Comparison of ENCODE assay signal across 22 mouse cellular contexts in genomic region chr1:90577417-90577816, GRCm38 (mm10). TPM values are rescaled to one million over a fixed set of nuclear protein-coding genes. Genes with fewer than 3 reads are reported as not detected.
A peak's percentile ranks its signal among the peaks of the same experiment; 100 is the strongest.
DNase-seq lines count a peak whose midpoint lies in the region; ATAC-seq and TF ChIP-seq lines count a peak whose summit lies in the region.
"Had no signal": no experiment of that assay in that cellular context is flagged by ENCODE, and none has a peak within 500 bp of the region (broad histone marks: within the 10 kb centered on the region; RNA-seq: fewer than 3 reads in every experiment).

No protein-coding gene starts in this region.

- peak; percentile 36 to 38 for DNase-seq in cerebellum, postnatal 10 days
- no peak for DNase-seq in cerebellum, postnatal 36 days
- DNase-seq in kidney, postnatal 0 days (ENCODE audit: low spot score) = no peak
- DNase-seq in kidney, adult 2 months = no peak
- DNase-seq in lung, postnatal 0 days (ENCODE audit: low spot score) = no peak
- DNase-seq in lung, postnatal 14 days = no peak
- DNase-seq in stomach, postnatal 0 days (ENCODE audit: low spot score) = no peak
- DNase-seq: adrenal gland, postnatal 36 days; cerebellum, adult 11 months; cerebellum, adult 9-11 months; gastrocnemius, postnatal 25 days; heart, postnatal 10 days; kidney, adult 8-10 months; lung, postnatal 4 days; midbrain, embryonic 14.5 days; right cerebral cortex, postnatal 14 days; thymus, postnatal 25 days had no signal

- no peaks in the 10 kb centered on the region for H3K36me3 ChIP-seq in kidney, postnatal 0 days (ENCODE audit: insufficient read depth, low read length)
- H3K36me3 ChIP-seq in kidney, adult 2 months (ENCODE audit: control insufficient read depth, insufficient read depth, low read length) = no peaks in the 10 kb centered on the region
- H3K36me3 ChIP-seq in lung, postnatal 0 days (ENCODE audit: insufficient read depth, low read length) = no peaks in the 10 kb centered on the region
- no peaks in the 10 kb centered on the region for H3K36me3 ChIP-seq in stomach, postnatal 0 days (ENCODE audit: control insufficient read depth, insufficient read depth, low read length)
- H3K36me3 ChIP-seq: forebrain, embryonic 10.5 days; heart, embryonic 10.5 days; hindbrain, embryonic 12.5 days; neural tube, embryonic 12.5 days had no signal

- no peak overlapping the region for H3K27ac ChIP-seq in kidney, postnatal 0 days
- no peak overlapping the region for H3K27ac ChIP-seq in kidney, adult 2 months (ENCODE audit: insufficient read depth, low read depth, low read length)
- no peak overlapping the region for H3K27ac ChIP-seq in lung, postnatal 0 days (ENCODE audit: low read length)
- H3K27ac ChIP-seq in stomach, postnatal 0 days (replicated peaks) = no peak overlapping the region
- H3K27ac ChIP-seq: forebrain, embryonic 10.5 days; heart, embryonic 10.5 days; hindbrain, embryonic 12.5 days; neural tube, embryonic 12.5 days had no signal

- H3K4me3 ChIP-seq in kidney, postnatal 0 days (replicated peaks; ENCODE audit: low read depth, low read length) = no peak overlapping the region
- H3K4me3 ChIP-seq in kidney, adult 2 months (ENCODE audit: insufficient read depth, low read depth, low read length) = no peak overlapping the region
- no peak overlapping the region for H3K4me3 ChIP-seq in lung, postnatal 0 days (ENCODE audit: low read depth, low read length)
- H3K4me3 ChIP-seq in stomach, postnatal 0 days (ENCODE audit: low read depth, low read length) = no peak overlapping the region
- H3K4me3 ChIP-seq: forebrain, embryonic 10.5 days; heart, embryonic 10.5 days; hindbrain, embryonic 12.5 days; neural tube, embryonic 12.5 days had no signal

- no peak for ATAC-seq in kidney, postnatal 0 days (replicated peaks; ENCODE audit: low FRiP score, low read depth)
- no peak for ATAC-seq in lung, postnatal 0 days
- no peak for ATAC-seq in stomach, postnatal 0 days (ENCODE audit: low FRiP score, low TSS enrichment)
- ATAC-seq: forebrain, embryonic 16.5 days had no signal

- no peak for TF ChIP-seq POLR2A in kidney, adult 2 months (IDR thresholded peaks at IDR 0.05; ENCODE audit: low read depth, low read length)

- H3K4me1 ChIP-seq in kidney, postnatal 0 days (replicated peaks; ENCODE audit: insufficient read depth, low read length) = no peaks in the 10 kb centered on the region
- no peaks in the 10 kb centered on the region for H3K4me1 ChIP-seq in kidney, adult 2 months (ENCODE audit: control insufficient read depth, insufficient read depth, low read length)
- no peaks in the 10 kb centered on the region for H3K4me1 ChIP-seq in lung, postnatal 0 days (ENCODE audit: insufficient read depth, low read depth, low read length)
- no peaks in the 10 kb centered on the region for H3K4me1 ChIP-seq in stomach, postnatal 0 days (replicated peaks; ENCODE audit: control insufficient read depth, insufficient read depth)

- no peaks in the 10 kb centered on the region for H3K27me3 ChIP-seq in kidney, postnatal 0 days (ENCODE audit: insufficient read depth, low read length)
- H3K27me3 ChIP-seq in kidney, adult 2 months (replicated peaks; ENCODE audit: control insufficient read depth, insufficient read depth, low read length) = no peaks in the 10 kb centered on the region; the same call in 1 of the 2 replicates
- no peaks in the 10 kb centered on the region; the same call in 1 of the 2 replicates for H3K27me3 ChIP-seq in lung, postnatal 0 days (replicated peaks; ENCODE audit: insufficient read depth, low read length)
- no peaks in the 10 kb centered on the region for H3K27me3 ChIP-seq in stomach, postnatal 0 days (ENCODE audit: control insufficient read depth, insufficient read depth, low read length)
- H3K27me3 ChIP-seq: neural tube, embryonic 12.5 days had no signal

- peak; percentile 31; the same call in 1 of the 2 replicates for TF ChIP-seq CTCF in kidney, postnatal 0 days (IDR thresholded peaks at IDR 0.05; ENCODE audit: low read depth)
- TF ChIP-seq CTCF in kidney, adult 2 months (conservative IDR thresholded peaks at IDR 0.05; ENCODE audit: insufficient read depth, insufficient read length, low read depth, low read length) = no peak
- TF ChIP-seq CTCF in lung, postnatal 0 days (IDR thresholded peaks at IDR 0.05) = peak; percentile 32; the same call in 1 of the 2 replicates
- peak; percentile 33; the same call in 1 of the 2 replicates for TF ChIP-seq CTCF in stomach, postnatal 0 days (IDR thresholded peaks at IDR 0.05; ENCODE audit: low read depth)

- no peak overlapping the region for H3K9ac ChIP-seq in kidney, postnatal 0 days (ENCODE audit: low read depth, low read length)
- no peak overlapping the region for H3K9ac ChIP-seq in lung, postnatal 0 days (replicated peaks; ENCODE audit: low read depth)
- no peak overlapping the region for H3K9ac ChIP-seq in stomach, postnatal 0 days (ENCODE audit: low read length)
- H3K9ac ChIP-seq: hindbrain, embryonic 12.5 days; neural tube, embryonic 12.5 days had no signal

- H3K4me2 ChIP-seq in kidney, postnatal 0 days (ENCODE audit: low read length) = no peak overlapping the region
- H3K4me2 ChIP-seq in lung, postnatal 0 days (replicated peaks; ENCODE audit: low read depth, low read length) = no peak overlapping the region
- H3K4me2 ChIP-seq in stomach, postnatal 0 days (replicated peaks; ENCODE audit: low read depth) = no peak overlapping the region
- H3K4me2 ChIP-seq: hindbrain, embryonic 12.5 days; neural tube, embryonic 12.5 days had no signal

- TF ChIP-seq EP300 in lung, postnatal 0 days (IDR thresholded peaks at IDR 0.05) = no peak
- no peak for TF ChIP-seq EP300 in stomach, postnatal 0 days (optimal IDR thresholded peaks at IDR 0.05)

- no peaks in the 10 kb centered on the region for H3K9me3 ChIP-seq in kidney, postnatal 0 days (replicated peaks; ENCODE audit: low read length)
- no peaks in the 10 kb centered on the region for H3K9me3 ChIP-seq in lung, postnatal 0 days (ENCODE audit: low read length)
- no peaks in the 10 kb centered on the region for H3K9me3 ChIP-seq in stomach, postnatal 0 days (ENCODE audit: control insufficient read depth, low read length)
- H3K9me3 ChIP-seq: forebrain, embryonic 10.5 days; heart, embryonic 10.5 days; hindbrain, embryonic 12.5 days; neural tube, embryonic 12.5 days had no signal

- WGBS in kidney, postnatal 0 days = 74% methylated on average over 5 of the region's 5 CpGs
- 81% methylated on average over 5 of the region's 5 CpGs for WGBS in kidney, adult 2 months
- WGBS in lung, postnatal 0 days = 68% methylated on average over 5 of the region's 5 CpGs
- WGBS in stomach, postnatal 0 days = 69% methylated on average over 5 of the region's 5 CpGs

RNA-seq across cellular contexts. Expression of gene Cops8, which starts 25.4 kb away (rescaled TPM):
- polyA plus RNA-seq in kidney, postnatal 0 days (2015; fragmentation: Nextera tagmentation; extraction: Ambion mirVana) = 105 and 114 TPM in 2 replicates
- 39.7 and 41.9 TPM in 2 replicates for polyA plus RNA-seq in kidney, adult 2 months (2012; rRNA removed)
- 79.7 and 93.3 TPM in 2 replicates for polyA plus RNA-seq in lung, postnatal 0 days (2015; fragmentation: Nextera tagmentation; extraction: Ambion mirVana)
- 65.7 and 71.0 TPM in 2 replicates for polyA plus RNA-seq in stomach, postnatal 0 days (2015; fragmentation: Nextera tagmentation; extraction: Ambion mirVana)

Comparison
In these comparisons a context has a peak if more than half of its experiments do, and no peak if none do; other contexts are left out.
1. DNase-seq: peak in cerebellum, postnatal 10 days (2 of 2); none in cerebellum, postnatal 36 days (0 of 2), kidney, postnatal 0 days (single experiment), kidney, adult 2 months (single experiment), lung, postnatal 0 days (single experiment), lung, postnatal 14 days (single experiment) and stomach, postnatal 0 days (single experiment).